Mouse (Mus musculus) 3134 (cell line): Measurements from ENCODE around the gene Lmod3.

ENCODE experiments used
- DNase-seq: peaks from one replicate; pipeline ENCODE4 v3.0.0-alpha.2; 2011; ENCODE audit warnings: low spot score; ENCODE audit not compliant: insufficient read length; ENCODE audit errors: extremely low read depth

Lmod3 gene

DNA sequence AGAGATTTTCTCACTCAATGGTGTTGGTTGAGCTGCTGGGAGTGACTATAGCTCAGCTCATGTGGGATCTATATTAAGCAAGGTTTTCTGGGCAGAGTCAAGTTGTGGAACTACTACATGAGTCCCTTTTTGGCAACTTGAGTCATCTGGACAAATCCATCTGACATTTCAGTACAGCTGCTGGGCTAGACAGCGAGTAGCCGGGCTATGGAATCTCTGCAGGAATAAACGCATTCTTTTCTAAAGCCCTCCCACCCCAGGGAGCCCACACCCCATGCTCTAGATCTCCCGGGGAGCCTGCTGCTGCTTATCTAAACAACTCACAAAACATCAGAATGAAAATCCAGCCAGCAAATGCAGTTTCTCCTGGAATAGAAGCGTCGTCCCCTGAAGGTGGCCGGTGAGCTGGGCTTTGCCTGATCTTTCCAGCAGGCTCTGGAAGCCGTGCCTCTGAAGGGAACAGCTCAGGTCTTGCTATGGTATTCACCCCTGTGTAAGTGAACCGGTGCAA is at the start of gene Lmod3:
Gene Lmod3 (minus strand): TSS at position 49 of the 511 bp plus-strand sequence.
- DNase-seq: no peak

DNA sequence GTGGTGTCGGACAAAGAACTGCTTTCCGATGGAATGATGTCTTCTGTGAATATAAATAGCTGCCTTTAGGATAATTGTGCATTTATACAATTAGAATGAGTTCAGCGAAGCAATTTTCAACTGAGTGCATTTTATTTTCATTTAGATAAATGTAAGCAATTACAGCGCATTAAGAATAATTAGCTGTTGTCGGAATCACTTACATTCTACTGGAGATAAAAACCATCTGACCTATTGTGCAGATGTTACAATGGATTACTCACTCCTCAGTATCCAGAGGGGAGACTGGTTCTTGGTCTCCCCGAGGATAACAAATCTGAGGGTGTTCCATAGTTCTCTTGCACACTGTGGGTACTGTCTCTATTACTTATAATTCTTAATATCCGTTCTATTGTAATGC is 49.7 kb upstream of the Lmod3 start:
- no peak for DNase-seq

DNA sequence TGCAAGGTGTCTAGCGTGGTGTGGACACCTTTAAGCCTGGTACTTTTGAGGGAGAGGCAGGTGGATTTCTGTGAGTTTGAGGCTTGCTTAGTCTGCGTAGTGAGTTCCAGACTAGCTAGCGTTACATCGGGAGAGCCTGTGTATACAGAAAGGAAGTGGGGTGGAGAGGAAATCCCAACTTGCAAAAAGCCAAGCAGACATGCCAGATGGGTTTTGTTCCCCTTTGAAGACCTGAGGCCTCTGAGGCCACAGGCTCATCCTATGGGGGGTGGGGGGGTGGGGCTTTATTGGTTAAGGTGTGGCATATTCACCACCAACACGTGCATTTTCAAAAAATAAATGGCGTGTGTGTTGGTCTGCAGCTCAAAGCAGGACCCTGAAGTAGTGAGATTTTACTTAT is 48.1 kb upstream of the Lmod3 start:
- no peak for DNase-seq

DNA sequence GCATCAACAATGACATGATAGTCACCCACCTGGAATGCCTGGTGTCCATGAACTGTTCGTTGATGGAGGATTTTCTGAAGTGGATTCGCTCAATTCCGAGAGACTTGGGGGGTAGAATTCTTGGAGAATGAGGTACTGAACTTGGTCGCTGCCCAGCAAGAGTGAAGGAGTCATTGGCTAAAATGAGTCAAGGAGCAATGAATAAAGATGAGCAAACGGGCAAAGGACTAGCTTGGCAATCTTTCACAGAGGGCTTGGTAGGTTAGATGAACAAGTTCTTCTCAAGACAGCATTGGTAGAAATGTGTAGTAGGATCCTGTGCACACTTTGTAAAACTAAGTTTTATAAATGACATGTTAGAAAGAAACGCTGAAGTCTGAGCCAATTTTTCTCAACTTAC is 47.6 kb upstream of the Lmod3 start:
- DNase-seq: no peak

DNA sequence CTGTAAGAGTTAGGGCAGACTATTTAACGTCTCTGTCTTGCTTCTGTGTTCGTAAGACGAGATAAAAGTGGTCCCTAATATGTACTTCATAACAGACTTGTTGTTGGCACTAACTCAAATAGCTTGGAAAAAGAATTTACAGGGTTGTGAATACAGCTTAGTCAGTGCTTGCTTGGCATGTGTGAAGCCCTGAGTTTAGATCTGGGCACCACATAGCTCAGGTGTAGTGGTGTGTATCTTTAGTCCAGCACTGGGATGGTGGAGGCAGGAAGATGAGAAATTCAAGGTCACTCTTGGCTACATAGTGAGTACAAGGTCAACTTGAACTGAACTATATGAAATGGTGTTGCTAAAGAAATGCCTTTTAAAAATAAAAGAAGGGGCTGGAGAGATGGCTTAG is 44.6 kb upstream of the Lmod3 start:
- DNase-seq: no peak

DNA sequence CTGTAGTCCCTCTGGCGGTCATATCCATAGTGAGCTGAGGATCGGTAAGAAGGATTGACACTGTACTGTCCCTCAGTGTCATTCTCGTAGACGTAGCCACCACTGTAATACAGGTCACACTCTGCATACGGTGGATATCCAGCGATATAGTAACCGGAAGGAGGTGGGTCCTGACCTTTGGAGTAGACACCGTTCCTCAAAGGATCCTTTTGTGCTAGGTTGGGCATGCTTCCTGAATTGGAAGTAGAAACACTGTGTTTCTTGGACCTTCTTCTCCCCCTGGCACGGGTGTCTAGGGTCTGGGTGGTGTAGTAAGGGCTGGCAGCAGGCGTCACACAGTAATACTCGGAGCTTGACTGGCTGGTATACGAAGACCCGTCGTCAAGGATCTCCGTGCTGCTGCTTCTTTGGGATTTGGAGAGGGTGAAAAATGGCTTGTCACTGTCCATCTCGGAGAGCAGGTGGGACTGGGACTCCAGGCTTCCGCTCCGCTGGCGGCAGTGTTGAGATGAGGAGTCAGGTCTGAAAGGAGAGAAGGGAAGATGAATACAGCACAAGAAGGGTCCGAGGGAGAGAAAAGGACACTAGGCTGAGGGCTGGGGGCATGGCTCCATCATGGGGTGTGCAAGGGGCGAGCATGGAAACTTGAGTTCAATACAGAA is 43.4 kb upstream of the Lmod3 start:
- no peak for DNase-seq

DNA sequence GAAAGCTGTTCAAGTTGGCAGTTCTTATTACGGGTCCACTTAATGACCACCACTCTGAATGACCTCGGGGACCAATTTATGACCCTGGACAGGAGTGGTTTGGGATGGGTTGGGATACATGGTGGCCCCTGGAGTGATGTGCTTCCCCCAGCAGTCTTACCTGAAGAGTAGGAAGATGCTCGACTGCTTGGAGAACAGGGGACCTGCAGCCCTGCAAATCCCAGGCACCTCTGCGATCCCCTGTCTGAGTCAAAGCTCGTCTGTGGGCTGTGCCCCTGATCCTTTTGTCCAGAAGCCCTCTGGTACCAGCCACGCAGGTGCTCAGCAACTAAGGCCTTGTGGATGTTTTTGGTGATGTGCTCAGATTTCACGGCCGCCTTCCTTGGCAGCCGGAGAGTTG is 42.9 kb upstream of the Lmod3 start:
- no peak for DNase-seq

DNA sequence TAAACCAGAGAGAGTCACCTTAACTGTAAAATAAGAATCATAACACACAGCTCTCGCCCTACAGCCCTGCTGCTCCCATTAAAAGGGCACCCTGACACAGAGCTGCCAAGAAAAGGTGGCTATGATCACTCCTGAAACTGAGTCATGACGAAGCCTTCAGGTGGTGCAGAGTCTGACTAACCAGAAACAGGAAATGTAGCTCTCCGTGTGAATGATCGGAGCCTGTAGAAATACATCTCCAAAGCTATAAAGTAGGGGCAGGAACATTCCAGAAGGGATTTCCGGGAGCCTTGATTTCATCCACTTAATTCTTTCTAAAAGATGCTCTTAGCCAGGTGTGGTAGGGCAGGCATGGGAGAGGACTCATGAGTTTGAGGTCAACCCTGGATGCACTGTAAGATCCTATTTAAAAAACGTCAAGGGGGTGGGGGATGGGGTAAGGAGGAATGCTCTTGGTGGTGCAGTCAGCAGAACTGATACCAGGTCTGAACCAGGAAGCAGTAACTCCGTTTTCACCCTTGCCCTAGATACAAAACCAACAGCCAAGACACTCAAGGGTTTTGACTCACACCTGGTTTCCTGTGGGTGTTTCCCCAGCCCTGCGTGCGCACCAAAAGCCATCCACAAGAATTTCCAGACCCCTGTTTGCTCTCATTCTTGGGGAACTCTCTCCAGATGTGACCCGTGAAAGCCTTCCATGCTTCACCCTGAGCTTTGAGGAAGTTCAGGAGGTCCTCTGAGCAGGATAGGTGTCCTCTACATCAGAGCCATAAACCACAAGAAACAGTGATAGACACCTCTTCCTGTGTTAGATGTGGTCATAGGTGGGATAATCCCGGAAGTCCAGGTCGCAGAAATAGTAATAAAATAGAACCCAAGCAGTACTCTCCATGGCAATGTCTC is 41.4 kb upstream of the Lmod3 start:
- no peak for DNase-seq

DNA sequence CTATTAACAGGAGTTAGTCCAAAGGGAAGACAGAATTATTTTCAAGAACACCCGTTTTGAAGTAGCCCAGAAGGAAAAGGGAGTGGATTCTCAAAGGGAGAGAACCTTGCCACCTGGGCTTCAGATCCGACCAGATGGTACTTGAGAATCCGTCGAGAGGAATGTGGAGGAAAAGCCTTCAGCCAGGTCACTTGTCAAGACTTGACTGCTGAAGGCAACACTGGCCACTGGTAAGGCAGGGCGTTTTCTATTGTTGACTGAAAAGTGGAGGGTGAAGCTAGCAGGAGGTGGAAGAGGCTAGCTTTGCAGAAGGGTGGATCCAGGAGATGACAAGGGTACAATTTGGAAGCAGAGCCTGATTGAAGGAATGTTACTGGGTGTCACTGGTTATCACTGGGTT is 40.3 kb upstream of the Lmod3 start:
- DNase-seq: no peak

DNA sequence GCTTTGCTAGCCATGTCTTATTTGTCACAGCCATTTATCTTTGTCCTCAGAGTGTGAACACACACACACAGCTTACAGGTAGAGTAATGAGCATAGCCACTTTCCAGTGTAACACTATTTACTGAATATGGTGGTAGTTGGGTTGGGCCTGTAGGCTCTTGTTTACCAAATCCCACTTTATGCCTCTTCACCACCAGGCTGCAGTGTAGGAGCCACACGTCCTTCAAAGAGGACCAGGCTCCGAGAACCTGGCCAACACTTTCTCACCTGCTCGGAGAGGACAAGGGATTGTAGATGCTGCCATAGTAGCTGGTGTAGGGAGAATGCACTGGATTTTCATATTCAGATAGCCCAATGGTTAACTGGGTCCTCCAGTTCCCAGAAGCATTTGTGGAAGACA is 39.5 kb upstream of the Lmod3 start:
- no peak for DNase-seq

DNA sequence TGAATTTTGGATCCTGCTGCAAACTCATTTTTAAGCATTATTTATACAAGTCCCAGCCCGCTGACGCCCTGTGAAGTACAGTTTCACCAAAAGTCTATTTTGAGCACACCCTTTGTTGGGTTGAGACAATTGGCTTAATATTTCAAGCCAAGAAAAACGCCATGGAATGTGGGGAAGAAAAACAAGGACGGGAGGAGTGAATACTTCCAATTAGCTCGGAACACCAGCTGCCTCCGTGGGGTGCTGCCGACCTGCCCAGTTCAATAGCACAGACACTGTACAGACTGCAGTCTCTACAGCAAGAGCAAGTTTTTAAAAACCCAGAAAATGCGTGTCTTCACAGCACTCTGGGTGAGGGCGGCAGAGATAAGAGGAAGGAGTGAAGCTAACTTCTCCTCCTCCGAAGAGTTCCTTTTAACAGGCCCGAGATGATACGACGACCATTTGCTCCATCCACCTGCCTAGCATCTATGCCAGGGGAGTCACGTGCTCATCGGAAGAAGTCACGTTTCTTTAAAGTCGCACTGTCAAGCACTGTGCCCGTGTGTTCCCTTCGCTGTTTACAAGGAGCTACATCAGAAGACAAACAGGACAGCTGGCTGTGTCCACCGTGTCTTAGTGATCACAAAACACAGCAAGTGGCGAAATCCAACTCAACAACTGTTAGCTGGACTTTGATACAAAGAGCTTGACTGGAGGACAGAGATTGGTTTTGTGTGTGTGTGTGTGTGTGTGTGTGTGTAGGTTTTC is 38.8 kb upstream of the Lmod3 start:
- no peak for DNase-seq

DNA sequence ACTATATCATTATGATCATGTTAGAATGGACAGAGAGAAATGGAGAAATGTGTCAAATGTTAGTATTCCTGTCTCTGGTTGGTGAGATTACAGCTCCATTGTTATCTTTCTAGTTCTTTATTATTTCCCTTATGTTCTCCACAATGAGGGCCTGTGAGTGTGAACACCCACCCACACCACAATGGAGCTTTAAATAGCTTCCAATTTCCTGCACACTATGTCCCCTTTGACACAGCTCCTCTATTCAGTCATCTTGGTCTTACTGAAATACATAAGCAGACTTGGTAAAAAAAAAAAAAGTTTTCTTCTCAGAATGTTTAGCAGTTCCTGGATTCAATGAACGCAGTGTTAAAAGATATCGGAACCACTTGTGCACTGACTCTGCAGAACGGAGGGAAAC is 38.1 kb upstream of the Lmod3 start:
- no peak for DNase-seq

DNA sequence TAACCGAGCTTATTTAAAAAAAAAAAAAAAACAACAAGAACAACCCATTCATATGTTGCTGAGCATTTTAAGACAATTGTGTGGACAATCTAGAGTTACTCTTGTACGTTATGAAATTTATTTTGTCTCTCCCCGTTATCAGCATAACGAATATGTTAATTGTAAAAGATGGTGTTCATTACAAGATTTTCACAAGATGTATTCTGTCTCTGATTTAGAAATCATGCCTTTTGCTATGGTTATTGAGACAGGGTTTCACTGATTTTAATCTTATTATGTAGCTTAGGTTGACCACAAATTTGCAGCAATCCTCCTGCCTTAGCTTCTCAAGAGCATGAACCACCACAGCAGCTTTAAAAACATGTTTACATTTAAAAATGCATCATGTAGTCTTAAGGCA is 37.3 kb upstream of the Lmod3 start:
- no peak for DNase-seq

DNA sequence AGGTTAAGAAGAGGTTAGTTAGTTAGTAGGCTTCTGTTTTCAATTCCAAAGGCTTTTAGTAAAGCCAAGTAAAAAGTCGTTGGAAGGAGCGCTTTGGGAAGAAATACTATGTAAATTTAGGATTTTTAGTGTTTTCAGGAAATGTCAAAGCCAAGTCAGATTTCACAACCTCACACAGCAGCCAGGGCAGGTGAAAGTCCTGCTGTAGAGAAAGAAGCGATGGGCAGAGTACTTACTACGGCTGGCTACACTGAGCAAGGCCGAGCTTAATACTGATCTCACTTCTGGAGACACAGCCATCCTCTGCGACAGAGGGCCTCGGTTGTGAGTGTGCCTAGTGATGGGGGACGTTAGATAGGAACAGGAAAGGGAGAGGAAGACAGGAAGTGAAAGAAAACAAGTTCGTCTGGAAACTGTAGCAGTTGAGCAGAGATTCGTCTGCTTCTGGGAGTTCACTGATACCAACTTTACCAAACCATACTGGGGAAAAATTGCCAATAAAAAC is 36.8 kb upstream of the Lmod3 start:
- no peak for DNase-seq

DNA sequence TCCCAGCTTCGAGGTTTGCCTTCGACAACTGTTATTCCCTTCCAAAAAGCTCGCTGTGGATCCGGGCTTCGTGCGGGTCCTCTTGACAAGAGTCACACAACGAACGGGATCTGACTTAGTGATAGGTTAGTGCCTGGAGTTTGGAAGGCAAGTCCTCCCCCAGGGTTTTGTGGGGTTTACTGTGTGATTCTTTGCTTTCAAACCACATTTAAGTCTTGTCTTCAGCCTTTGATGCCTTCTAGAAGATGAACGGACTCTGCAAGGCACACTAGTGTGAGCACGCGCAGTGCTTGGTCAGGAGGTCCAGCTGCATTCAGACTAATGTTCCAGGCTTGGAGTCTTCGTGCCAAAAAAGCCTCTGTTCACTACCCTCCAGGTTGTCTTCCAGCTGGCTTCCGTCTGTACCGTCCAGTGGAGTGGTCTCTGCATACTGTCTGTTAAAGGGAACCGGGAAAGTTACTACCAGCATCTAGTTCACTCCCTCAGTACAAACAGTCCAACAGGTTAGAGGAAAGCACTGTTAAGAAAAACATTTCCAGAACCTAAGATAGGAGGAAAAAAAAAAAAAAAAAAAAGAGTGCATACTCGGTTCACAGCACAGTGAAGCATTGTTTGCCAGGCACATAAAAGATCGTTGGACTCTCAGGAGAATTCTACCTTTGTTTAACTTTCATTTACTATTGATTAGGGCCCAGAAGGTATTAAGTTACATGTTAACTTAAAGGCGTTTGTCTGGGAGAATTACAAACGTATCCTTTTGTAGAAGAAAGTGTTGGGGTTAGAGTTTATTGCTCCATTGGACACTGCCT is 35.7 kb upstream of the Lmod3 start:
- DNase-seq: no peak

DNA sequence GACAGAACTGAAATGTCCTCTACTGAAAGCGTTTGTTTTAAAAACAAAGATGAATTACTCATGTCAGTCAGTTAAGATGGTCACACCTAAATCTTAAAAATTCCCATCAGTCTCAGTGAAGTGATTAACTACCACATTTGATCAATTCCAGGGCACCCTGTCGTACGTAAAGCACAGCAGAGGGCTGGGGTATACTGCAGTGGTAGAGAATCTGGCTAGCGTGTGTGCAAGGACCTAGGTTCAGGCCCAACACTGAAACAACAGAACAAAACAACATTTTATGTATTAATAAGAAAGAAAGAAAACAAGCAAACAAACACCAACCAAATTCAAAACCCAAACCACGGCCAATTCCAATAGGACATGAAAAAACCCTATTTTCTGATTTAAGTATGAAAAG is 33.8 kb upstream of the Lmod3 start:
- no peak for DNase-seq

DNA sequence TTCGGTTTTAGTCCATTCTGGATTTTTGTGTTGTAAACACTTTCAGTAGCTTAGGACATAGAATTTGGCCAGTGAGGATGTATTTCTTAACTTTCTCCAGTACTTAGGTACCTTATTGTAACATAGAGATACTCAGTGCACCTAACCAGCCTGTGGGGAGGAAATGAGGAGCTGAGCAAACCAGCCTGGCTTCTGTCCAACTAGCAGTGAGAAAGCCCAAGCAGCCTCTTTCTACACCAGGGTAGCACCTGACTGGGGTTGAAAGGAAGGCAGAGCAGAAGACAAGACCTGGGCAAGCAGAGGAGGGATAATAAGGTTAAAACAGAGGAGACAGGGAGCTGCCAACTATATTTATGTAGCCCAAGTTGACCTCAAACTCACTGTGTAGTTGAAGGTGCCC is 31.1 kb upstream of the Lmod3 start:
- no peak for DNase-seq

DNA sequence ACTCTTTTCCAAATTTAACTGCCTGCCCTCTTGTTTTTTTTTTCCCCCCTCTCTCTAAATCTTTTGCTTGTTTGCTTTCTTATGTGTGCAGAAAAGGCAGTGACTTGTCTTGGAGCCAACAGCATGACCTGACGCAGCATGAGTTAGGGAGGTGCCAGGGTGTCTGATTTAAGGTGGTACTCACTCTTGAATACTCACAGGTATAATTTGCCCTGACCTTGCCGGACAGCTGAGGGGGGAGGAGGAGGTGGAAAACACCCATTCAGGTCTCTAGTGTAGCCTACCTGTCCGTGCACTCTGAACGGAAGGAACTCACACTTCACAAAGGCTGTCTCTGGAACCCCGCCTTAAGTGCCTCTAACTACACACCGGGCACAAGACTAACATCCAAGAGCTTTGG is 26.3 kb upstream of the Lmod3 start:
- DNase-seq: no peak

DNA sequence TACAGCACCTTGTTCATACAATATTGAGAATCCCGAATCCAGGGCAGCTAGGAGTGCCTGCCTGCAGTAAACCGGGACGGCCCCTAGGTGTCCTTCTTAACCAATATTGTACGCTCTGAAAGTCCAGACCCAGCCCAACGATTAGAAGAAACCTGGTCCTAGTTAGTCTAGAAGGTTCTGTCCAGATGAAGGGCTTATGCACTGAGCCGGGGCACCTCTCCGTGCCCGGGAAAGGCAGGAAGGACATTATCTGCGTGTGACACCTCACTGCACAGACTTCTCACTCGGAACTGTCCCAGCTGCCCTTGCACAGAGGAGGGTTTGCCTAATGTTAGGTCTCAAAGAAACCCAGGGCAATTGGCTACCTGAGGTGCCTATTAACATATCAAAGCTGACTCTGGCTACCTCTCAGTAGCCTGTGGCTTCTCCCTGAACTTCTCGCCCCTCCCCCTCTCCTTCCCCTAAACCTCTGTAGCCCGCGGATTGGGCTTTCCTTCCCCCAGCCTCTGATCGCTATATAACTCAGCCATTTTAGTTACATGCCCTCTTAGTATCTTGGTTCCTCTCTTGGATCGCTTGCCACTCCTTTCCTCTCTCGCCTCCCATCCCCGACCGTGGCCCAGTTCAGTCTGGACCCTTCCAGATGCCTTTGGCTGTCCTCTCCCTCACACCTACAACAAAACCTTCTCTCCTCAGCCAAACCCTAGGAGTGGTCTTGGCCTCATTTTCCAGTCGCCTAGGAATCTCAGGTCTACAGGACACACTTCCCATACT is 25.6 kb upstream of the Lmod3 start:
- DNase-seq: peak; percentile 21
